14 mouse cellular contexts compared by ENCODE assay signal in the genomic region with DNA sequence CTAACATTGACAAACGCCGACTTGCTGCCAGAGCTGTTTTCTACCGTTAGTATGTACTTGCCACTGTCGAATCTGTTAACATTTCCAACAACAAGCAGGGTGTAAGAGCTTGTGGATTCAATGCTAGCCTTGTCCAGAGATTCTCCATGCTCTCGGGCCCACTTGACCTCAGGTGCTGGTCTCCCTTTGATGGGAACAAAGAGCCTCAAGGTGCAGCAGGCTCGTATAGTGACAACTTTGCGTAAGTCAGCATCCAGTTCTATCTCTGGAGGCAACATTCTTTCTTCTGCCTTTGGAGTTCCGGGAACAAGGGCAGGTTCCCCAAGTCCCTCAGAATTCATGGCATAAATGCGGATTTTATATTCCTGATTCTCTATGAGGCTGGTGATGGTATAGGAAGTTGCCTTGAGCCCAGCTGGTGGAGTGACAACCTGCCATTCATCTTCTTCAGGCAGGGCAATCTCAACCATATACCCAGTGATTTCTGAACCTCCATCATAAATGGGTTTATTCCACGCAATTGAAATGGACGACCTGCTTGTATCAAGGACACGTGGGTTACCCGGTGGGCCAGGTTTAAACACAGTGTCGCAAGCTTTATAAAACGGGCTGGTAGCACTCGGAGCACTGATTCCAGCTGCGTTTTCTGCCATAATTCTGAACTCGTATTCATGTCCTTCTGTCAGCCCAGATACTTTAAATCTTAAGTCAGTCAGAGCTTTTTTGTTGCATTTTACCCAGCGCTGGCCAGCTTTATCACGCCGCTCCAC.
DNase-seq lines count a peak whose midpoint lies in the region; TF ChIP-seq lines count a peak whose summit lies in the region.
"Had no signal": no experiment of that assay in that cellular context is flagged by ENCODE, and none has a peak within 500 bp of the region (broad histone marks: within the 10 kb centered on the region; RNA-seq: fewer than 3 reads in every experiment).

No protein-coding gene starts in this region.

- DNase-seq in gastrocnemius, adult 2 months, result peak; percentile 14
- no peak for DNase-seq in gastrocnemius, postnatal 14 days
- peak; percentile 75 for DNase-seq in heart, adult 11 months
- DNase-seq in heart, postnatal 10 days, result no peak
- DNase-seq: adrenal gland, adult 2 months; adrenal gland, adult 8-10 months; adrenal gland, postnatal 10 days; adrenal gland, postnatal 14 days; adrenal gland, postnatal 25 days; adrenal gland, postnatal 36 days; B cell, adult 2 months; cerebellum, adult 11 months; cerebellum, adult 11-12 months; cerebellum, adult 18-20 months had no signal

- TF ChIP-seq CTCF in gastrocnemius, adult 2 months (IDR thresholded peaks at IDR 0.05), result no peak

- intact Hi-C loops in gastrocnemius, adult 2 months (cut with DNase I), result no loop called here
- intact Hi-C loops in gastrocnemius, postnatal 14 days (cut with DNase I; ENCODE audit: low total_unique reads), result no loop called here
- intact Hi-C loops in heart, postnatal 10 days (cut with DNase I), result no loop called here

- H3K27ac ChIP-seq in gastrocnemius, adult 2 months, result no peak overlapping the region

- no peak overlapping the region for H3K4me3 ChIP-seq in gastrocnemius, adult 2 months

Comparison
In these comparisons a context has a peak if more than half of its experiments do, and no peak if none do; other contexts are left out.
1. DNase-seq: peak in gastrocnemius, adult 2 months (single experiment) and heart, adult 11 months (single experiment); none in gastrocnemius, postnatal 14 days (single experiment) and heart, postnatal 10 days (0 of 2).